Mouse (Mus musculus) mesoderm, embryonic 11.5 days (tissue): ENCODE data around the gene Slc25a30.

Experiments
- DNase-seq: peaks from one replicate; pipeline ENCODE4 v3.0.0-alpha.2; 2012; ENCODE audit warnings: low read depth, low spot score

The Slc25a30 gene

DNA sequence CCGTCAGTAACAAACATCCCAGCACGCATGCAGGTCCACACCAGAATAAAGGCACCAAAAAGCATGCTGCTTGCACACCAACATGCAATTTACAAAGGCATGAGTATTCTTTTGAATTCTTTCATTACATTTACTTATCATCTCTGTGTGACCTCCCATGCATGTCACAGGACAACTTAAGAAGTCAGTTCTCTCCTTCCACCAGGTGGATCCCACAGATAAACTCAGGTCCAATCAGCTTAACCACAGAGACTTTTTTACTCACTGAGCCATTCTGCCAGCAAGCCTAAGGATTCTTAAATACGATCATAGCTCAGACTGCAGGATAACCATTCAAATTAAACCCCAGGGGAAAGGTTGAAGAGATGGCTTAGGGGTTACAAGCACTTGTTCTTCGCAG lies 37.7 kb downstream of the Slc25a30 start:
- no peak for DNase-seq

DNA sequence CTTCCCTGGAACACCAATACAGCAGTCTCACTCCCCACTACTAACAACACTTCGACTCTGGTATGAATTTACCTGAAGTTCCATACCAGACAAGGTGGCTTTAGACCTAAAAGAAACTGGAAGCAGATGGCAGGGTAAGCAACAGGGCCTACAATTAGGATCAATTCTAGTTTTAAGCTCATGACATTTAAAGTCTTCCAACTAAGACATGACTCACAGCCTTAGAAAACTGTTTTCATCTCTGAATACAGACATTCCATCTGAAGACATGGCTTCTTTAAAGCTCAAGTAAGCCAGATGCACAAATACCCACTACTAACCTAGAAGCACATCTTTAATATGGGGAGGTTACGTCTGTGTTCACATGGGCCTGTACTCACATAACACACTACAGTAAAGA lies 38.9 kb downstream of the Slc25a30 start:
- DNase-seq = no peak

DNA sequence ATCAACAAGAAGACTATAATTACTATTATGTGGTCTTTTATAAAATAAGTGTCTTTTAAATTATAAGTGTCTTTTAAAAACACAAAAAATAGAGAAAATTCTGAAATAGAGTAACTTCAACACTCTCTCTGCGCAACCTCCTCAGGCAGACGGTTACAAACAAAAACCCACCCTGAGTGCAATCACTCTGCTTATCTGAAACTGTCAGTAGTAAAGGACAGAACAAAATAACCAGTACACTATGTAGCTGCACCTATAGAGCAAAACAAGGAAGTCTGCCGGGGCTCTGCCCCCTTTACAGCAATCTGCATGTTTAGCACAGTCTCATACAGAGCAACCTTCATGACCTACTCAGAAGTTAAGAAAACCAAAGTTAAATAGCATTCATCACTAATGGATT lies 44.9 kb downstream of the Slc25a30 start:
- DNase-seq = no peak

DNA sequence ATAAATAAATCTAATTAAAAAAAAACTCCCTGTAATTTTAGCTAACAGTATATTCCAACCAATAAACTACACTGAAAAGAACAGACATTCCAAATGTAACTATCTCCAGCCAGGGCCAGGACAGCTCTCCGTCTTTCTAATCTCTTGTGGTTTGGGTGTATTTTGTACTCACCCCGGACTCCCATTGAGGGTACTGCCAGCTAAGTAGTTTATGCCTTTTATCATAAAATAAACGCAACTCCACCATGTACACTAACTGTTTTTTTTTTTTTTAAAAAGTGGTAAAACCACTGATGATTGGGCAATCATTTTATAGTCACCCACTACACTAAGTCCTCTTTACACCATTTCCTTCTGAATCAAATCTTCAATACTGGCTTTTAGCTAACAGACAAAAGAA lies 51.2 kb downstream of the Slc25a30 start:
- no peak for DNase-seq

DNA sequence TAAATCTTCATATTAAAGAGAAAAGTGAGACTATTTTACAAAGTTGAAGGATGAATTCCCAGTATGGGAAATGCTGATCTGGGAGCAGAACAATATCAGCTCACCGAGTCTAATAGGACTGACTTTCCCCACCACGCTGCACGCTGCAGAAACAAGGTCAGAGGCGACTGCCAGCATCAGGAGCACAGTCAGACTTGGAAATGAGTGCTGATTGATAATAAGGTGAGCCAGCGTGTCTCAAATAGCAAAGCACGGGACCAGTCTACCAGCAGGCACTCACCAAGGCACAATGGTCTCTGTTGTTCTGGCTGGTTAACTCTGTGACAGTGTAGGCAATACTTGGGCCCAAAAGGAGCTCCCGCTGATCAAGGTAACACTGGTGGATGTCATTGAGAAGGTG lies 54.2 kb downstream of the Slc25a30 start:
- DNase-seq = no peak

DNA sequence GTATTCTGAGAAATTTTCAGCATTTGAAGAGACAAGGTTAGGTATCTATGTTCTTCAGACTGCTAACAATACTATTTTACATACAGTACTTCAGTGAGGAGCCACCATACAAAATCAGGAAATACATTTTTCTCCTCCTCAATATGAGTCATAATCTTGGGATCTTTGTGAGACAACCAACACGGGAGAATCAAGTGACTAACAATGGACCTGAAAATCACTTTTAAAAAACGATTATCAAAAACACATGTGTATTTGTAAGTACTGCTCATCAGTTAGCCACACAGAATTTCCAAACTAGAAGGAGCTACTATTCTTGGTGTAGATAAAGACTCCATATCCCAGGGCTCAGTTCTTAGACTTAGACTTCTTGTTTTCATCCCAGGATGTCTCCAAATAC lies 55.5 kb downstream of the Slc25a30 start:
- DNase-seq = no peak

DNA sequence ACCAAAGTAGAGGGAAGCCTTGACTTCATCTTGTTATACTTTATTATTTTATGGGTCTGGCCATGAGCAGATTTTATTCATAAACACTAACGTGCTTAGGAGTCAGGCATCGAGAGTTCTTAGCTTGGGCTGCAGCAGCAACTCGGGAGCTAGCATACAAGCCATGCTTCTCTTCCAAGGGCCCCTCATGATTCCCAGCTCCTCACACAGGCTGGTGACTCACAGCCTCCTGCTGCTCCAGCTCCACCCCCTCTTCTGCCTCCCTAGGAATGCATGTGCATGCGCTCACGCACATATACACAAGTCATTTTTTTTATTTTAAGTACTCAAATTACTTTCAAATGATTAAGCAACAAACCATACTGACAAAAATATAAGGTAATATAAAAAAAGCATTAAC lies 58.7 kb downstream of the Slc25a30 start:
- no peak for DNase-seq

DNA sequence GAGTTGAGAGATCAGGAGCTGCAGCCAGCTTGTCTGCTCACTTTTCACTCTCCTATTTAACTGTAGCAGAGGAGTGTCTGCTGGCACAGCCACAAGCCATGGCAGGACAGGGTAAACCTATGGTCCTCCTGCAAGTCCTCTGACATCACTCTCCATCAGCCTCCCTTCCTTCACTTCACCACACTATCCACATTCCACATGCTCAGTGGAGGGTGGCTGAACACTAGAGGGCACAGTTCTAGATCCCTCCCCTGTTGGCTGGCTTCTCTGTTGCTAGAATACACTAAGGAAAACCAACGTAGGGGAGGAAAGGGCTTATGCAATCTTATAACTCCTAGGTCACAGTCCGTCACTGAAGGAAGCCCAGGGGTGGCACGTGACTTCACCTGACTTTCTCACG lies 59.8 kb downstream of the Slc25a30 start:
- DNase-seq = peak; percentile 18

DNA sequence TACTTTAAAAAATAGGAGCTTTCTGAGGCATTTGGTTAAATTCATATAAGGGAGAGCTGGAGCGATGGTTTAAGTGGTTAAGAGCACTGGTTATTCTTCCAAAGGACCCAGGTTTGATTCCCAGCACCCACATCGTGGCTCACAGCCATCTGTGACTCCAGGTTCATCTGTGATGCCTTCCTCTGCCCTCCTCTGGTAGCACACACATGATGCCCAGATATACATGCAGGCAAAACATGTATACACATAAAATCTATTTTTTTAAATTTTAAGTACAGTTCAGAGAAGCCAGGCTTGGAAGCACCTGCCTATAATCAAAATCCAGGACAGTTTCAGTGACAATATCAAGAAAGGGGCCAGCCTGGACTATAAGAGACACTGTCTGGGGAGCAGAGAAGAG lies 64.0 kb downstream of the Slc25a30 start:
- no peak for DNase-seq

DNA sequence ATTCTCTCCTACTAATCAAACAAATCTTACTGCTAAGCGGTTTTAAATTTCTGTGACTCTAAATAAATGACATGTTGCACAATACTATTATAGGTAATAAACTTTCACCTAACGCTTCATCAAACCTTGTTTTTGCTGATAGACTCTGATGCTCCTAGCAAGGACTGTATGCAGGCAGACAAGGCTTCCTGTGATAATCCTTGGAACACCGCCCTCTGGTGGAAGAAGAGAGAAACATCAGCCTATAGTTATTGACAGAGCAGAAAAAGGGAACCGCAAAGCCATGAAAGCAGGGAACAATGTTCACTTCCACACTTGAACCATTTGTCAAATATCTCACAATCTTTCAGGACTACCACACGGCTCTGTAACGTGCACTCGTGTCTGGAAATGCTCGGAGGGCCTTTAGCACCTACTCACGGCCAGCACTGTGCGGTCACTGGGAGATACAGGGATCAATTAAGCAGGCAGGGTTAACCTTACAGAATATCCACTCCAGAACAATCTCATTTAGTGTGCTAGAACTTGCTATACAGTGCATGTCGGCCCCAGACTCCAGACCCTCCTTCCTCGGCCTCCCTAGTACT lies 64.8 kb downstream of the Slc25a30 start:
- peak; percentile 82 for DNase-seq

DNA sequence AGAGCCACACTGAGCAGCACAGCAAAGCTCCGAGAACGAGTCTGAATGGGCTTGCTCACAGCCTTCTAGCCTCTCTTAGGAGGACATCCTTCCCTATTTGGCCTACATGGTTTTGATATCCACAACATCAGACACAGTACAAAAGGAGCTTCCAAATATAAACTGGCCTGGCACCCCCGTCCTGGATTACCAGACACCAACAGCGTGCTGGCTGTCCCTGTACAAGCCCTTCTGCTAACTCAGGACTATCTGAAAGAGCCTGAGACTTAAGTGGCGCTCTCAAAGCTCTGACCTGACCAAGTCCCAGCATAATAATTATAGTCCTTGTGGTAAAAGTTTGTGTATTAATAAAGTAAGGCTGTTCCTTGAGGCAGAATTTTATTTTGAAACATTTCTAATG lies 66.7 kb downstream of the Slc25a30 start:
- DNase-seq = no peak

DNA sequence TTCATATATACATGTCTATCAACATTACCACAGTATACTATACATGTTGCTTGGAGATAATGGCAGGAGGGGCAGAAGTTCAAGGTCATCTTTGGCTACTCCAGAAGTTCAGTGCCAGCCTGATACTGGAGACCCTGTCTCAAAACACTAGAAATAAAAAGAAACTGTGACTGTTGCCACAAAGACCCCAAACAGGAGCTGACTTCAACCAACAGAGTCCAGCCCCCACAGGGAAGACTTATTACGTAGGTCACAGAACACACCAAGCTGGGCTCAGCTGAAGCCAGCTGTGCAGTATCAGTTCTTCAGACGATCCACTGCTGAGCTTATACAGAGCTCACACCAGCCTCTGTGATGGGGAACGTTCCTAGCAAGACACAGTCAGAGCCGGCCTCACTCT lies 70.4 kb downstream of the Slc25a30 start:
- no peak for DNase-seq

DNA sequence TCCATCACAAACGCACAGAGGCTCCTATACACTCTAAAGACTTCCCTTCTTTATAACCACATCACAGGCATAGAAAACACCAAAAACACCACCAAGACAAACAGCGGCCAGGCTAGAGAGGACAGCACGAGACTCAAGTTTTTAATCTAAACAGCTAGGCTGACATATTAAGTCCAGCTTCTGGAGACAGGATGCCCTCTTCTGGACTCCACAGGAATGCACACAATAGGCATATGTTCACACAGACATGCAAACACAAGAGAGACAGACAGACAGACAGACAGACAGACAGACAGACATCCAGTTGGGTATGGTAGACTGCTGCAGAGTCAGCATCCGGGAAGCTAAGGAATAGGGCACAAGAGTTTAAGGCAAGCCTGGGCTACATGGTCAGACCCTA lies 73.2 kb downstream of the Slc25a30 start:
- DNase-seq = peak; percentile 6

DNA sequence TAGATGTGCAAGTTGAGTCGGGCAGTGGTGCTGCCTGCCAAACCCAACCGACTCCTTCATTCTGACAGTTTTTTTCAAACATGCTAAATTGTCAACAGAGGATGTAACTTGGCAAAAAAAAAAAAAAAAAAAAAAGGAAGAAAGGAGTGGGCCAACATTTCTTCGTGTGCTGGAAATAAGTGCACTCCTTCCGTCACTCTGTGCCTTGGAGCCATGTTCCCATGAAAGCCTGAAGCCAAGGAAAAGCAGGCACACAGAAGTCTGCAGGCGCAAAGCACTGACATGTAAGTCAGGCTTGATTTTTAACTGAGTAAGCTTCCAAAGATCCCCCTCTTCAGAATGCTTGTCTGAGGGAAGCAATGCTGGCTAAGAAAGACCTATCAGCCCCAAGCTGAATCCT lies 74.2 kb downstream of the Slc25a30 start:
- DNase-seq = no peak

DNA sequence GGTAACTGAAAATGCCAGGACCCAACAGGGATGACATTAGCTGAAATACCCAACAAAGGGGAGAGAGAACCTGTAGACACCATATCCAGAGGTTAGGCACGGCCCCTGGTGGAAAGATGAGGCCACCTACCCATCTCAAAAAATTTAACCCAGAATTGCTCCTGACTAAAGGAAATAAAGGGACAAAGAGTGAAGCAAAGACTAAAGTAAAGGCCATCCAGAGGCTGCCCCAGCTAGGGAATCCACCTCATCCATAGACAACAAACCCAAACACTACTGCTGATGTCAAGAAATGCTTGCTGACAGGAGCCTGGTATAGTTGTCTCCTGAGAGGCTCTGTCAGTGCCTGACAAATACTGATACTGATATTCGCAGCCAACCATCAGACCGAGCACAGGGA lies 75.1 kb downstream of the Slc25a30 start:
- DNase-seq = no peak
